Mouse (Mus musculus) brain, embryonic 14.5 days (tissue): ENCODE results near the gene Banf1.

ENCODE experiments used
- CTCF ChIP-seq: fragments of 200-500 bp; IDR thresholded peaks from 2 replicates; pipeline ENCODE4 v1.5.1; 2012; ENCODE audit warnings: inconsistent platforms, mild to moderate bottlenecking, moderate library complexity, borderline replicate concordance; ENCODE audit not compliant: insufficient read depth, insufficient read length; ENCODE audit errors: extremely low read depth
- POLR2A ChIP-seq: fragments of 200-500 bp; IDR thresholded peaks from 2 replicates; pipeline ENCODE4 v1.6.1; 2012; ENCODE audit warnings: mild to moderate bottlenecking, inconsistent platforms, borderline replicate concordance; ENCODE audit not compliant: poor library complexity, insufficient read depth, insufficient read length, severe bottlenecking; ENCODE audit errors: extremely low read depth

- TF ChIP-seq CTCF, result no peak
- TF ChIP-seq POLR2A, result no peak
Observed at GRCm38 (mm10) chr19:5335441-5335840, 31.5 kb downstream of the Banf1 start, which contains the start of gene Catsper1.
